Mouse (Mus musculus) thymus, adult 18-20 months (tissue): ENCODE data around the gene Cuzd1.

ENCODE experiments used
- DNase-seq, 2 experiments: peaks; one replicate each; pipeline ENCODE4 v3.0.0; 2022; ENCODE audit warnings: mixed read lengths in 2 of 2

Cuzd1 gene

GRCm38 (mm10) chr7:131322192-131322591 lies at the start of gene Cuzd1:
TSS of gene Cuzd1 (minus strand) at chr7:131322292.
- DNase-seq: no peak

DNA sequence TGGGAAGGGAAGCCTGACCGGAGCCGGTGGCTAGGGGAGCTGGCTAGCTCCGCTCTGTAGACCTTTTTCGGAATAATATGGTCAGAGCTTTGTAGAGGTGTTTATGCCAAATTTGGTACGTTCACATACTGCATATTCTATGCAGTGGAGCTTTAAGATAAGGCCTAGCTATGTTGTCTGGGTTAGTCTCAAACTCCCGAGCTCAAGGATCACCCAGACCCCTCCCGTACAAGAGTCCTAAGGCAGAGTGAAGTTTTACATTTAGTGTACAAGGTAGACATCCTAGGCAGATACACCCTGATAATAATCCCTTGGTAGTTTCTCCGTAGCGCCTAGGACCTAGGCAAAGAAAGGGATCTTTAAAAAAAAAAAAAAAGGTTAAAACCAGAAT lies 49.4 kb upstream of the Cuzd1 start:
- DNase-seq: no peak

DNA sequence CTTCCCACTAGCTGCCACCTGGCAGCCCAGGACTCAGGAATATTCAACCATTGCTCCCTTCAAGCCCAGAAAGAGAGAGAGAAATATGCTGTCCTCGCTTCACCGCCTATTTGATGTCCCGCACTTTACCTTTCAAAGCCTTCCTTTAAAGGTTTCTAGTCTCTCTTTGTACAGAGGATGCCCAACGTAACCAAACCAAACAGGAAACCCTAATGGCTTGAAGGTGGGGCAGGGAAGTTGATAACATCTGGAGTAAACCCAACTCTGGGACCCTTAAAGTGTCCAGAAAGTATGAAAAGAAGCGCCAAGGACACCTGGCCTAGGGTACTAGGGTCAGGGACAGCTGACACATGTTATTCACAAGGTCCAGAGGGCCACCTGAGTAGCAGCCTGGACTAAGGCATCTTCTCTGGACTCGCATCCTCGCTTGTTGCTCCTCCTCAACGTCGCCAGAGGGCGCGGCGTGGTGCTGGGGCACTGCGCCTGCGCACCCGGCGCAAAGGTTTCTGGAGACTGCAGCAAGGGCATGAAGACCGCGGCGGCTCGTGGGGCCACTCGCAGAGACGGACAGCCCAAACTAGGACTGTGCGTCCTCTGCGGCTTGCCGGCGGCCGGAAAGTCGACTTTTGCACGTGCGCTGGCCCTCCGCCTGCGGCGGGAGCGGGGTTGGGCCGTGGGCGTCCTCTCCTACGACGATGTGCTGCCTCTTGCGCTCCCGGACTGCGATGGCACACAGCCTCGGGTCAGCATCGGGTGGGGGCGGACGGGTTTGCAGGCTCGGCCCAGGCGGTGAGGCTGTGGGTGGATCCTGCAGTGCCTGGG lies 48.8 kb upstream of the Cuzd1 start, which contains the start of gene Pstk:
Gene Pstk (plus strand): TSS at position 494 of the 822 bp plus-strand sequence.
- peak; percentile 74 to 75 for DNase-seq

GRCm38 (mm10) chr7:131364131-131364530 lies 42.0 kb upstream of the Cuzd1 start:
- DNase-seq: no peak

GRCm38 (mm10) chr7:131362615-131363300 lies 40.7 kb upstream of the Cuzd1 start, which contains the start of gene 2310057M21Rik:
TSS of gene 2310057M21Rik (minus strand) at chr7:131362759.
- peak; percentile 76 to 83 for DNase-seq

- DNase-seq: no peak
These were observed 40.1 kb upstream of the Cuzd1 start for GRCm38 (mm10) chr7:131362269-131362614.

GRCm38 (mm10) chr7:131356105-131356504 lies 34.0 kb upstream of the Cuzd1 start:
- DNase-seq: no peak

- no peak for DNase-seq
These were observed 23.9 kb upstream of the Cuzd1 start for GRCm38 (mm10) chr7:131345856-131346541.

- no peak for DNase-seq
These were observed 15.5 kb upstream of the Cuzd1 start for GRCm38 (mm10) chr7:131337502-131338068.

DNA sequence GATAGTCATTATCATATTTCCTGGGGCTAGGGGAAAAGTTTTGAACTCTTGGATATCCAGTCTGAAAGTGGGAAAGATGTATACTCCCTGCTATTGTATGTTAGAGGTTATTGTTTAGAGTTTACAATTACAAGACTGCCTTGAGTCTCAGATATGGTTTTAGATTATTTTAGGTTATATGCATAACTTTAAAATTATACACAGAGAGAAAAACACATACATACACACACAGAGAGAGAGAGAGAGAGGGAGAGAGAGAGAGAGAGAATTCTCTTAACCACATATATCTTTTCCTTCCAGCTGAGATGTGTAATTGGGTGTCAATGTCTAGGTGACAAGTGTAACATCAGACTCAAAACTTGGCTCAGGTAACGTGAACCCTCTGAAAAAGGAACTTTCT lies 11.5 kb upstream of the Cuzd1 start, which contains the start of gene Fam24a:
Gene Fam24a (plus strand): TSS at position 301 of the 400 bp plus-strand sequence.
- no peak for DNase-seq

DNA sequence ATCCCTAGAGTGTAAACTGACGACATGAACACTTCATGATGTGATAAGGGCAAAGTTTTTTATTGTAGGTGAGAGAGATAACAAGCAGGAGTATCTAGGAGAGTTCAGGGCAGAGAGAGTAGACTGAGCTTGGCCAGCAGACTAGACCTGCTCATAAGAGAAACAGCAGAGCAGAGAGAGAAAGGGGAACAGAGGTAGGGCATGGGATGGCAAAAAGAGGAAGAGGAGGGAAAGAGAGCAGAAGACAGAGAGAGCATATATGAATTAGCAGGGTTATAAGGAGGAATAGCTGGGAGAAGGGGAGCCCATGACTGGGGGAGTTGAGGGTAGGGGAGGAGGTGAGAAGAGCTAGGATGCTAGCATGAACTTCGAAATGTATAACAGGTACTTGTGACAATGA lies 9.6 kb upstream of the Cuzd1 start:
- no peak for DNase-seq

- DNase-seq: no peak
These were observed 7.3 kb upstream of the Cuzd1 start, which contains the start of gene Fam24b for GRCm38 (mm10) chr7:131329416-131329815. TSS of gene Fam24b (minus strand) at chr7:131329516.

DNA sequence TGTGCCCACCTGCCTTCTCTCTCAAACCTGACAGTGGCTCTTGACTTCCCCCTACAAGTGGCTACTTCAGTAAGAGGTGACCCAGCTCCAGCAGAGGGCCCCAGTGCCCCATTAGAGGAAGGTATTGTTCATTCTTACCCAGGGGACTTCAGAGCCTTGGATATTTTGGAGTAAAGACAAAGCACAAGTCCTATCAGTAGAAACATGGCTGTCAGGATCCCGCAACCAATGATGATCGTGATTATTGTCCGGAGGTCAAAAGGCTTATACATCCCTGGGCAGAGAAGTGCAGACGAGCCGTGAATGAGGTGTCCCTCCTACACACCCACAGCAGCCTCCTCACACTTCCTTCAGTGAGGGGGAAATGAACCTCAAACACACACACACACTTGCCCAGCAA lies 5.0 kb upstream of the Cuzd1 start:
- DNase-seq: no peak

DNA sequence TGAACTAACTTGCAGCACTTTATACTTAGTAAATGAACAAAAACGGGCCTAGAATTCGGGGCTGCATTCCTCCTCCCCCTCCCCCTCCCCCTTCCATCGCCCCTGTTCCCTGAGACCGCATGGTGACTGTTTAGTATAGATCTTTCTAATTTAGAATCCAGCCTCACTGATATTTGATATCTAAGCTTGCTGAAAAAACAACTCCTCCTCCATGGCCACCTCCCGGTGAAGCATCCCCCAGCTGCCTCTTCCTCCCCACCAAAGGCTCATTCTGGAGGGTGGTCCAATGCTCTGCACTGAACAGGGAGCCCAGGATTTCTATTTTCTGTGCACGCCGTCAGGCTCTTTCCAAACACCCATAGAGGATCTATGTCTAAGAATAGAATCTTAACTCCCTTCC lies 3.8 kb downstream of the Cuzd1 start:
- DNase-seq: no peak

DNA sequence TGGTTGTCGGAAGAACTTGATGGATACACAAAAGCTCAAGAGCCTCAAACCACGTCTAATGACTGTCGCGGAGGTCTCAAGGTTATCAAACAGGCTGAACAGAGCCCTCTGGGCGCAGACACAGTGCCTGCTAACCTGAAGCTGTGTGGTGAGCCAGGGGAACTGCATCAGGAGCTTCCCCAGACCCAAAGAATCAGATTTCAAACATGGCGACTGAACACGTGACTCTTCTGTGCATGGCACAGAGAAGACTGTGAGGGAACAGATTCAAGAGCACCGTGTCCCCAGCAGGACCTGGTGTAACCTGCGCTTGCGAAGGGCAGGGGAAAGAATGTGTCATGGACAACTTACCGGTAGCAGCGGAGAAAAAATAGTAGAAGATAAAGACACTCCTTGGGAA lies 4.5 kb downstream of the Cuzd1 start:
- DNase-seq: no peak

GRCm38 (mm10) chr7:131314493-131314892 lies 7.6 kb downstream of the Cuzd1 start:
- DNase-seq: no peak

- DNase-seq: no peak
These were observed 15.4 kb downstream of the Cuzd1 start for GRCm38 (mm10) chr7:131306733-131307132.

DNA sequence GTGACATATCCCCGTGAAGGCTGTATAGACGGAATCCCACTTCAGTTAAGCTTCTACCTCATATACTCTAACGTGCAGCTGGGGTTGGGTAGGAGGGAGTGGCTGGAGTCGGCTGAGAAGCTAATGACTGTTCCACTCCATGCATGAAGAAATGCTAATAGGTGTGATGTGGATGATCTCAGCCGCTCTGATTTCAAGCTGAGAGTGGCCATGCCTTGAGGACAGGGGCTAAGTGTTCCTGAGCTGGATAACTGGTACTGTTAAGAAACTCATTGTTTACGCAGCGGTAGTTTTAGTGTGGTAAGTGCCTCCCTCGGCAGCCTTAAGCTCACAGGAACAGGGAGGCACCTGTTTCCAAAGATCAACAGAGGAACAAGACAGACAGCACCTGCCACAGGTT lies 18.8 kb downstream of the Cuzd1 start:
- DNase-seq: no peak

DNA sequence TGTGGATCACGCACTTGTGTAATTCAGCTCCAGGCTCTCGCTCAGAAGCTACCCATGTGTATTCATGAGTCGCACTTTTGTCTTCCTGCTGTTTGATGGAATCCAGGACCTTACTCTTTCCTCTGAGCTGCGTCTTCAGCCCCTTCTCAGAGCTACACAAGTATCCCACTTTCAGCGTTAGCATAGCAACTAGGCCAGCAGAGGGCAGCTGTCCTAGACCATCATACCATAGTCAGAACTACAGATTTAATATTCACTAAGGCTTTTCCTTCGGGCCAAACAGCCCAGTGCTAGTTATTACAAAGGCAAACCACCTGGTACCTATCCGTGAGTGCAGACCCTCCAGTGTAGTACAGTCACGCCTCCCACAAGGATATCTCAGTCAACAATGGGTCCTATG lies 24.9 kb downstream of the Cuzd1 start:
- DNase-seq: no peak

DNA sequence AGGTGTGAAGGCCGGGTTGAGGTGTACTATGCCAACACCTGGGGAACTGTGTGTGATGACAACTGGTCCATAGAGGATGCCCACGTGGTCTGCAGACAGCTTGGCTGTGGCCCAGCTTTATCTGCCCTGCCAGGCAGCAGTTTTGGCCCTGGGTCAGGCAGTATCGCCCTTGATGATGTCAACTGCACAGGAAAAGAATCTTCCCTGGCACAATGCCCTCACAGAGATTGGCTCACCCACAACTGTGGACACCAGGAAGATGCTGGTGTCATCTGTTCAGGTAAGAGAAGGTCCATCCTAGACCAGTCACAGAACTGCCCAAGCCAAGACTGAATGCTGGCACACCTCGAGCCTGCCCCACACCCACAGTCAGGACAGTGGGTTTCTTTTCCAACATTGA lies 56.2 kb downstream of the Cuzd1 start:
- no peak for DNase-seq

- DNase-seq: no peak
These were observed 57.8 kb downstream of the Cuzd1 start for GRCm38 (mm10) chr7:131264251-131264650.

- DNase-seq: no peak
These were observed 61.1 kb downstream of the Cuzd1 start for GRCm38 (mm10) chr7:131260946-131261345.
